ENCODE assay signal across 8 mouse cellular contexts in genomic region chr14:34104892-34105291, GRCm38 (mm10). TPM values are rescaled to one million over a fixed set of nuclear protein-coding genes. Genes with fewer than 3 reads are reported as not detected.
DNase-seq lines count a peak whose midpoint lies in the region; ATAC-seq and TF ChIP-seq lines count a peak whose summit lies in the region.

No protein-coding gene starts in this region.

- no peaks in the 10 kb centered on the region for H3K4me1 ChIP-seq in kidney, postnatal 0 days (replicated peaks; ENCODE audit: insufficient read depth, low read length)
- no peaks in the 10 kb centered on the region for H3K4me1 ChIP-seq in liver, embryonic 13.5 days (replicated peaks)
- no peaks in the 10 kb centered on the region for H3K4me1 ChIP-seq in olfactory bulb, adult 2 months (ENCODE audit: control insufficient read depth, insufficient read depth, low read length)

- 19% methylated on average over 8 of the region's 8 CpGs for WGBS in kidney, postnatal 0 days
- 21% methylated on average over 8 of the region's 8 CpGs for WGBS in liver, embryonic 13.5 days (ENCODE audit: insufficient replicate concordance)
- WGBS in olfactory bulb, adult 2 months, result 30% methylated on average over 8 of the region's 8 CpGs

- TF ChIP-seq POLR2A in olfactory bulb, adult 2 months (IDR thresholded peaks at IDR 0.05; ENCODE audit: insufficient read depth, low read depth, low read length), result no peak

- no peak overlapping the region for H3K4me2 ChIP-seq in kidney, postnatal 0 days (ENCODE audit: low read length)
- no peak overlapping the region for H3K4me2 ChIP-seq in liver, embryonic 13.5 days

- TF ChIP-seq CTCF in kidney, postnatal 0 days (IDR thresholded peaks at IDR 0.05; ENCODE audit: low read depth), result peak; percentile 83
- peak; percentile 8; the same call in 1 of the 2 replicates for TF ChIP-seq CTCF in olfactory bulb, adult 2 months (IDR thresholded peaks at IDR 0.05; ENCODE audit: insufficient read depth, low read depth, low read length)

- H3K36me3 ChIP-seq in kidney, postnatal 0 days (ENCODE audit: insufficient read depth, low read length), result no peaks in the 10 kb centered on the region
- H3K36me3 ChIP-seq in liver, embryonic 13.5 days, result no peaks in the 10 kb centered on the region

- H3K9ac ChIP-seq in kidney, postnatal 0 days (ENCODE audit: low read depth, low read length), result no peak overlapping the region
- H3K9ac ChIP-seq in liver, embryonic 13.5 days, result no peak overlapping the region

- H3K27ac ChIP-seq in kidney, postnatal 0 days, result no peak overlapping the region
- no peak overlapping the region for H3K27ac ChIP-seq in liver, embryonic 13.5 days
- H3K27ac ChIP-seq in olfactory bulb, adult 2 months (ENCODE audit: insufficient read depth, low read depth, low read length), result no peak overlapping the region

- peak; percentile 36; the same call in 1 of the 2 replicates for ATAC-seq in kidney, postnatal 0 days (replicated peaks; ENCODE audit: low FRiP score, low read depth)
- ATAC-seq in liver, embryonic 13.5 days (ENCODE audit: low read depth), result 0 out of 2 replicates have a peak, but pooled peaks have one; percentile 12
- no peak for ATAC-seq in CD4-positive, CD25-positive, alpha-beta regulatory T cell, adult 4 months

- DNase-seq in 416B (ENCODE audit: low read depth) (peak; percentile 63), adipocyte (ENCODE audit: low spot score) (peak; percentile 90)
- DNase-seq in embryo, embryonic 10.5 days (ENCODE audit: low spot score), result peak; percentile 80
- peak; percentile 46 to 77 for DNase-seq in heart, adult 9 months (ENCODE audit: low spot score in 2 of 2)
- DNase-seq in kidney, postnatal 0 days (ENCODE audit: low spot score), result peak; percentile 81
- peak; percentile 3 for DNase-seq in liver, embryonic 13.5 days

- H3K9me3 ChIP-seq in kidney, postnatal 0 days (replicated peaks; ENCODE audit: low read length), result no peaks in the 10 kb centered on the region
- H3K9me3 ChIP-seq in liver, embryonic 13.5 days (replicated peaks), result no peaks in the 10 kb centered on the region

- no peak overlapping the region for H3K4me3 ChIP-seq in kidney, postnatal 0 days (replicated peaks; ENCODE audit: low read depth, low read length)
- no peak overlapping the region for H3K4me3 ChIP-seq in liver, embryonic 13.5 days (replicated peaks)
- H3K4me3 ChIP-seq in olfactory bulb, adult 2 months (ENCODE audit: insufficient read depth, low read depth, low read length), result no peak overlapping the region

- H3K27me3 ChIP-seq in kidney, postnatal 0 days (ENCODE audit: insufficient read depth, low read length), result no peaks in the 10 kb centered on the region
- H3K27me3 ChIP-seq in liver, embryonic 13.5 days, result no peaks in the 10 kb centered on the region

RNA-seq across cellular contexts. Expression of gene A630023A22Rik, which starts 2.3 kb away (rescaled TPM):
- polyA plus RNA-seq in kidney, postnatal 0 days (2015; fragmentation: Nextera tagmentation; extraction: Ambion mirVana), result not detected in 2 replicates
- polyA plus RNA-seq in liver, embryonic 13.5 days (2015; fragmentation: Nextera tagmentation; extraction: Ambion mirVana), result not detected in 2 replicates
- not detected in 2 replicates for polyA plus RNA-seq in olfactory bulb, adult 2 months (2012; ENCODE audit: insufficient read depth, insufficient read length, low replicate concordance, missing spikeins)
- polyA plus RNA-seq in CD4-positive, CD25-positive, alpha-beta regulatory T cell, adult 4 months (2017; shearing (Covaris generic)), result not detected

RNA-seq across cellular contexts. Expression of gene Anxa8, which starts 19.1 kb away (rescaled TPM):
- 1.4 and 2.2 TPM in 2 replicates for polyA plus RNA-seq in kidney, postnatal 0 days (2015; fragmentation: Nextera tagmentation; extraction: Ambion mirVana)
- 0.08 and 0.10 TPM in 2 replicates for polyA plus RNA-seq in liver, embryonic 13.5 days (2015; fragmentation: Nextera tagmentation; extraction: Ambion mirVana)
- polyA plus RNA-seq in olfactory bulb, adult 2 months (2012; ENCODE audit: insufficient read depth, insufficient read length, low replicate concordance, missing spikeins), result not detected in 2 replicates
- not detected for polyA plus RNA-seq in CD4-positive, CD25-positive, alpha-beta regulatory T cell, adult 4 months (2017; shearing (Covaris generic))

RNA-seq across cellular contexts. Expression of gene Npy4r, which starts 47.4 kb away (rescaled TPM):
- 0.09 and 0.19 TPM in 2 replicates for polyA plus RNA-seq in kidney, postnatal 0 days (2015; fragmentation: Nextera tagmentation; extraction: Ambion mirVana)
- not detected in 2 replicates for polyA plus RNA-seq in liver, embryonic 13.5 days (2015; fragmentation: Nextera tagmentation; extraction: Ambion mirVana)
- polyA plus RNA-seq in olfactory bulb, adult 2 months (2012; ENCODE audit: insufficient read depth, insufficient read length, low replicate concordance, missing spikeins), result not detected in 2 replicates
- not detected for polyA plus RNA-seq in CD4-positive, CD25-positive, alpha-beta regulatory T cell, adult 4 months (2017; shearing (Covaris generic))

RNA-seq across cellular contexts. Expression of gene Antxrl, which starts 52.4 kb away (rescaled TPM):
- polyA plus RNA-seq in kidney, postnatal 0 days (2015; fragmentation: Nextera tagmentation; extraction: Ambion mirVana), result not detected in 2 replicates
- not detected in 2 replicates for polyA plus RNA-seq in liver, embryonic 13.5 days (2015; fragmentation: Nextera tagmentation; extraction: Ambion mirVana)
- polyA plus RNA-seq in olfactory bulb, adult 2 months (2012; ENCODE audit: insufficient read depth, insufficient read length, low replicate concordance, missing spikeins), result not detected in 2 replicates
- polyA plus RNA-seq in CD4-positive, CD25-positive, alpha-beta regulatory T cell, adult 4 months (2017; shearing (Covaris generic)), result not detected

Comparison
In these comparisons a context has a peak if more than half of its experiments do, and no peak if none do; other contexts are left out.
1. DNase-seq: peak in every context shown above with its lines; median percentile 90 in adipocyte; 81 in kidney, postnatal 0 days; 80 in embryo, embryonic 10.5 days; 63 in 416B; 62 in heart, adult 9 months; 3 in liver, embryonic 13.5 days.